Mouse (Mus musculus) heart, postnatal 10 days (tissue): ENCODE measurements around the gene Avpi1. TPM values are rescaled to one million over a fixed set of nuclear protein-coding genes. Genes with fewer than 3 reads are reported as not detected.

Source experiments
- DNase-seq, 2 experiments: peaks; one replicate each; pipeline ENCODE4 v3.0.0; 2021
- intact Hi-C: fragments of 180-260 bp; cut with DNase I; formaldehyde crosslinking; loops from one replicate; pipeline ENCODE4 v1.15.1; 2025
- total RNA-seq, 2 experiments: library from RNA; stranded (reverse); gene quantifications; 2 replicates each; pipeline ENCODE4 v1.2.3; 2021

The Avpi1 gene
- total RNA-seq, 2 experiments from 2014 or later, result 10.9 to 13.1 TPM

GRCm38 (mm10) chr19:42145731-42146130 lies 16.9 kb upstream of the Avpi1 start:
- DNase-seq, result no peak
- intact Hi-C loops, result loop anchor here (5.0 kb wide), 1 partner anchor 163 kb away; the partner anchor contains the start of genes Mms19 and Ubtd1

GRCm38 (mm10) chr19:42145210-42145609 lies 16.4 kb upstream of the Avpi1 start:
- intact Hi-C loops, result loop anchor here (5.0 kb wide), 1 partner anchor 163 kb away; the partner anchor contains the start of genes Mms19 and Ubtd1
- no peak for DNase-seq

GRCm38 (mm10) chr19:42144541-42145167 lies 15.8 kb upstream of the Avpi1 start:
- intact Hi-C loops, result loop anchor here (1.0 to 5.0 kb wide), 2 partner anchors 22 to 162 kb away; partner anchors contain the start of genes Mms19 and Ubtd1
- DNase-seq, result peak; percentile 88 to 93

- peak in 1 of 2 experiments; percentile 44 for DNase-seq
- intact Hi-C loops, result loop anchor here (1.0 kb wide), 1 partner anchor 22 kb away; no protein-coding TSS in a partner anchor
Measured at GRCm38 (mm10) chr19:42144067-42144466, 15.2 kb upstream of the Avpi1 start.

- intact Hi-C loops, result no loop called here
- no peak for DNase-seq
Measured at GRCm38 (mm10) chr19:42142757-42143156, 13.9 kb upstream of the Avpi1 start.

GRCm38 (mm10) chr19:42141998-42142397 lies 13.1 kb upstream of the Avpi1 start:
- no peak for DNase-seq
- intact Hi-C loops, result no loop called here

- intact Hi-C loops, result no loop called here
- DNase-seq, result no peak
Measured at GRCm38 (mm10) chr19:42139724-42140517, 11.1 kb upstream of the Avpi1 start.

GRCm38 (mm10) chr19:42138517-42139285 lies 9.8 kb upstream of the Avpi1 start:
- intact Hi-C loops, result no loop called here
- DNase-seq, result no peak

- intact Hi-C loops, result no loop called here
- DNase-seq, result no peak
Measured at GRCm38 (mm10) chr19:42137167-42137672, 8.4 kb upstream of the Avpi1 start.

- intact Hi-C loops, result no loop called here
- DNase-seq, result no peak
Measured at GRCm38 (mm10) chr19:42136126-42136525, 7.3 kb upstream of the Avpi1 start.

GRCm38 (mm10) chr19:42135070-42135469 lies 6.2 kb upstream of the Avpi1 start:
- DNase-seq, result no peak
- intact Hi-C loops, result no loop called here

- DNase-seq, result peak in 1 of 2 experiments; percentile 11
- intact Hi-C loops, result no loop called here
Measured at GRCm38 (mm10) chr19:42131101-42131500, 2.2 kb upstream of the Avpi1 start.

GRCm38 (mm10) chr19:42130294-42130606 lies 1.4 kb upstream of the Avpi1 start:
- peak in 1 of 2 experiments; percentile 9 for DNase-seq
- intact Hi-C loops, result no loop called here

- intact Hi-C loops, result no loop called here
- DNase-seq, result no peak
Measured at GRCm38 (mm10) chr19:42129509-42130293, 842 bp upstream of the Avpi1 start.

GRCm38 (mm10) chr19:42128052-42128740 lies 663 bp downstream of the Avpi1 start:
- DNase-seq, result no peak
- intact Hi-C loops, result no loop called here

GRCm38 (mm10) chr19:42127024-42127423 lies 1.8 kb downstream of the Avpi1 start:
- DNase-seq, result no peak
- intact Hi-C loops, result no loop called here

- DNase-seq, result no peak
- intact Hi-C loops, result no loop called here
Measured at GRCm38 (mm10) chr19:42126219-42126605, 2.6 kb downstream of the Avpi1 start.

GRCm38 (mm10) chr19:42125501-42126218 lies 3.2 kb downstream of the Avpi1 start:
- intact Hi-C loops, result no loop called here
- DNase-seq, result no peak

- intact Hi-C loops, result no loop called here
- no peak for DNase-seq
Measured at GRCm38 (mm10) chr19:42124684-42125083, 4.2 kb downstream of the Avpi1 start.
